Mouse (Mus musculus) adipose tissue, adult 10 weeks (tissue): ENCODE measurements around the gene Cldn3. TPM values are rescaled to one million over a fixed set of nuclear protein-coding genes. Genes with fewer than 3 reads are reported as not detected.

Experiments used
- polyA plus RNA-seq: library from polyadenylated mRNA; stranded (reverse); fragments of 350-450 nt; fragmentation: Illumina TruSeq; extraction: RNeasy Lipid Tissue Mini Kit (QIAGEN cat#74804); gene quantifications from one replicate; pipeline ENCODE4 v1.2.3, GENCODE M21; 2014; ENCODE audit warnings: low read depth, low replicate concordance

Gene Cldn3
- polyA plus RNA-seq, result 215 TPM

DNA sequence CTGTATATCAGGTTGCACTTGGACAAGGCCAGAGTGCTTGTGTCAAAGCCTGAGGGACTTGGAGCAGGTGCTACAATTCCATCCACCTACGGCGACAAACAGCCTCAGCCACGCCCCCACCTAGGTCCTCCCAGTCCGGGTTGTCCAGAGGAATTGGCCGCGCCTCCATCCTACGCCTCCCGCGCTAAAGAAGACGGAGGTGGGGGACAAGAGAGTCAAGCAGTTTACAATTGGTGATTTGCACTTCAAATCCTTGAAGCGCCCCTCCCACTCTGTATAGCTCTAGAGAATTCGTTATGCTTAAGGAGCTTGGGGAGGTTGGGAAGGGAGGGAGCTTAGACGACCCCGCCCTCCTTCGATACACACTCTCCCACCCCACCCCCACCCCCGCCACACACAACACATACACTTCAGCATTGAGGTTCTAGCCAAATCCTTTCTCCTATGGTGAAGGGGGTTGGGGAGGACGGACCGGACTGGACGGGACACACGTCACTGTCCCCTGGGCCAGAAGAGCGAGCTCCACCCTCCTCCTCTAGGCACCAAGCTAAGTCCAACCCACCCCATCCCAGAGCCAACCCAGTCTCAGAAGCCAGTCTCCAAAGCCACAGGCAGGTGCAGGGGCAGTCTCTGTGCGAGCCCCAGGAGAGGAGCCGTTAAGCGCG is at the start of gene Cldn3:
Gene Cldn3, plus strand, starts transcription at position 582 of the 665 bp plus-strand sequence.

DNA sequence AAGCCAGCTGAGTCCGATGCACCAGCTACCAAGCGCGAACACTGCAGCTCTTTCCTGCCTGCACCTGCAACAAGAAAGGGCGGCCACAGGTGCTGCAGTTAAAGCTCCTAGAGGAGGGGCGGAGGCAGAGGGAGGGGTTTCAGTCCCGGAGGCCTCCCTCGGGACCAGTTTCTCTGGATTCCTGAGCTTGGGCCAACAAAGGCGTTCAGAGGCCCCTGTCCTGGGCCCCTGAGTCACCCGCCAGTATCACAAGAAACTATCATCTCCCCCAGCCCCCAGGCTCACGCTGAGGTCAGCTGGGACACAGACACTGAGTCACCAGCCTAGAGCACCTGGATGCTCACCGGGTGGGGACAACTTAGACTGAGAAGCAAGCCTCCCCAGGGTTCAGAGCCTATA is 39.2 kb upstream of the Cldn3 start, which contains the start of gene Cldn4:
Gene Cldn4, minus strand, starts transcription at position 78 of the 399 bp plus-strand sequence.

GRCm38 (mm10) chr5:135008671-135009589 is 22.9 kb downstream of the Cldn3 start, which contains the start of gene Abhd11:
Gene Abhd11, plus strand, starts transcription at chr5:135009152.

DNA sequence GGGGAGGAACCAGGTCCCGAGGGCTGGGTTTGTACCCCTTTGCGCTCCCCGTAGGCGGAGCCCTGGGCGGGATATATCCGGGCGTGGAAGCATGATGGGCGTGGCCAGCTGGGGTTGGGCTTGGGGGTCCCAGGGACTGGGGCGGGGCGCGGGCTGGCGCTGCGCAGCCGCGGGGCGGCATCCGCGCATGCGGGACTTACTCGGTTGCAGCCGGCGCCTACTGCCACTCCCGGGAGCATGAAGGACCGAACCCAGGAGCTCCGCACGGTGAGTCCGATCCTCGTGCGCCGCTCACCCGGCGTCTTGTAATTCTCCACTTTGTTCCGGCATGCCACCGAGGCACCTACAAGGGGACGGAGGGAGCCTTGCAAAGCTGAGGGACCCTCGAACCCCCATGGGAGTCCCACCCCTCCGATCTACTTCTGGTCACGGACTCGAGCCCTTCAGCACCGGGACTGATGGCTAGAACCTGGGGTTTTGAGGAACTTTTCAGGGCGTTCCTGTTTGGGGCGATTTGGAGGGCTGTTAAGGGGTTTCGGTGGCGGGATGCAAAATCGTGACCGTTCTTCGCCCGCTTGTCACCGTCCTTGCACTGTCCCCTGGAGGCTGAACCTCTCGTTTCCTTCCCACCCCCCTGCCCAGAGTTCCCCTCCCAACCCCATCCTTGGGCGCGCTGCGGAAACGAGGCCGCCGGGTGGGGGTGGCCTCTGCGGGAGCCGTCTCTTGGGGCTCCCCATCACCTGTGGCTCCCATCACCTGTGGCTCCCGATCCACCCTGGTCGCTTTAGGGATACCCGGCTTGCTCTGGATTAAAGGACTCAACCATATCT is 37.5 kb downstream of the Cldn3 start, which contains the start of gene Stx1a:
Gene Stx1a, plus strand, starts transcription at position 139 of the 830 bp plus-strand sequence.

Other genes starting within 250 kb of the Cldn3 start
- gene Eln, start 238.9 kb upstream of the Cldn3 start, polyA plus RNA-seq, result 68.2 TPM
- gene Tmem270, start 79.5 kb upstream of the Cldn3 start, polyA plus RNA-seq, result 2.6 TPM
- gene Cldn13, start 70.7 kb upstream of the Cldn3 start, polyA plus RNA-seq, result not detected
- gene Mettl27, start 53.8 kb upstream of the Cldn3 start, polyA plus RNA-seq, result 47.4 TPM
- 70.5 TPM for gene Cldn4, start 39.3 kb upstream of the Cldn3 start, polyA plus RNA-seq
- gene Abhd11, start 22.9 kb downstream of the Cldn3 start, polyA plus RNA-seq, result 62.8 TPM
- gene Stx1a, start 37.3 kb downstream of the Cldn3 start, polyA plus RNA-seq, result 6.5 TPM
- gene Dnajc30, start 78.0 kb downstream of the Cldn3 start, polyA plus RNA-seq, result 20.7 TPM
- 38.7 TPM for gene Bud23, start 78.7 kb downstream of the Cldn3 start, polyA plus RNA-seq
- gene Vps37d, start 92.1 kb downstream of the Cldn3 start, polyA plus RNA-seq, result 9.1 TPM
- gene Mlxipl, start 103.7 kb downstream of the Cldn3 start, polyA plus RNA-seq, result 57.7 TPM
- gene Tbl2, start 163.4 kb downstream of the Cldn3 start, polyA plus RNA-seq, result 19.5 TPM
- gene Bcl7b, start 182.1 kb downstream of the Cldn3 start, polyA plus RNA-seq, result 43.9 TPM
- gene Baz1b, start 201.1 kb downstream of the Cldn3 start, polyA plus RNA-seq, result 37.2 TPM